Mouse (Mus musculus) hindbrain, postnatal 0 days (tissue): ENCODE results near the gene Aph1a. TPM values are rescaled to one million over a fixed set of nuclear protein-coding genes. Genes with fewer than 3 reads are reported as not detected.
A peak's percentile ranks its signal among the peaks of the same experiment; 100 is the strongest.

Experiments
- ATAC-seq: fragments of 200-750 bp; cut with Nextera tagmentation; 2 replicates; pipeline ENCODE4 v1.8.0; 2017; ENCODE audit warnings: mild to moderate bottlenecking, moderate TSS enrichment, moderate library complexity
- DNase-seq: peaks from one replicate; pipeline ENCODE4 v3.0.0-alpha.2; 2015; ENCODE audit warnings: low spot score
- H3K27ac ChIP-seq: fragments of 300-500 bp; sonication (generic); 2 replicates; pipeline ENCODE4 v1.5.1; 2014; ENCODE audit warnings: mild to moderate bottlenecking
- H3K27me3 ChIP-seq: fragments of 300-500 bp; sonication (generic); 2 replicates; pipeline ENCODE4 v1.6.1; 2014; ENCODE audit warnings: low read length, mixed read lengths; ENCODE audit not compliant: insufficient read depth
- H3K36me3 ChIP-seq: fragments of 300-500 bp; sonication (generic); 2 replicates; pipeline ENCODE4 v1.6.1; 2014; ENCODE audit warnings: low read length, mixed read lengths; ENCODE audit not compliant: insufficient read depth
- H3K4me1 ChIP-seq: fragments of 300-500 bp; sonication (generic); 2 replicates; pipeline ENCODE4 v1.6.1; 2014; ENCODE audit warnings: antibody characterized with exemption, low read length, mixed read lengths; ENCODE audit not compliant: insufficient read depth
- H3K4me2 ChIP-seq: fragments of 300-500 bp; sonication (generic); 2 replicates; pipeline ENCODE4 v1.6.1; 2014; ENCODE audit warnings: low read depth, mild to moderate bottlenecking, low read length, moderate library complexity, mixed read lengths
- H3K4me3 ChIP-seq: fragments of 300-500 bp; sonication (generic); 2 replicates; pipeline ENCODE4 v1.5.1; 2014; ENCODE audit warnings: low read length
- H3K9ac ChIP-seq: fragments of 300-500 bp; sonication (generic); replicated peaks from 2 replicates; pipeline ENCODE4 v1.6.1; 2014; ENCODE audit warnings: mild to moderate bottlenecking, low read length, moderate library complexity, mixed read lengths
- H3K9me3 ChIP-seq: fragments of 300-500 bp; sonication (generic); 2 replicates; pipeline ENCODE4 v1.6.1; 2016; ENCODE audit warnings: low read length, mixed read lengths
- CTCF ChIP-seq: IDR thresholded peaks from 2 replicates; pipeline ENCODE4 v1.5.1; 2016; ENCODE audit warnings: antibody characterized with exemption, control low read depth, low read depth
- WGBS: fragments of 180-500 bp; shearing (Covaris S2); extraction: QIAGEN DNeasy Blood & Tissue Kit; methylation state at CpG from one replicate; pipeline ENCODE4 v1.1.7; 2014; 5-methylcytosine and 5-hydroxymethylcytosine counted together
- polyA plus RNA-seq: library from polyadenylated mRNA; unstranded; fragments of >200 nt; fragmentation: Nextera tagmentation; extraction: Ambion mirVana; gene quantifications from 2 replicates; pipeline ENCODE4 v1.2.1, GENCODE M21; 2015
- total RNA-seq: library from RNA; depleted of rRNA; stranded (reverse); fragments of >200 nt; gene quantifications from 2 replicates; pipeline ENCODE4 v1.2.3, GENCODE M21; 2014

The Aph1a gene
- total and polyA plus RNA-seq, 2 experiments from 2014 or later, result 41.1 to 99.4 TPM

- Histone ChIP-seq H3K4me3 (no peak overlapping the region), H3K9me3 (no peaks in the 10 kb centered on the region), H3K4me1 (no peaks in the 10 kb centered on the region), H3K4me2 (no peak overlapping the region), H3K9ac (no peak overlapping the region), H3K27me3 (no peaks in the 10 kb centered on the region), H3K27ac (no peak overlapping the region), H3K36me3 (peaks cover 11% of the 10 kb centered on the region; the same call in 1 of the 2 replicates)
- WGBS, result 81% methylated on average over 3 of the region's 3 CpGs
- TF ChIP-seq CTCF, result peak; percentile 34; the same call in 1 of the 2 replicates
- DNase-seq, result no peak
- no peak for ATAC-seq
Measured at GRCm38 (mm10) chr3:95860323-95860722, 33.4 kb upstream of the Aph1a start.

GRCm38 (mm10) chr3:95861216-95861615 is 32.6 kb upstream of the Aph1a start:
- DNase-seq, result no peak
- TF ChIP-seq CTCF, result peak; percentile 44
- Histone ChIP-seq H3K4me1 (no peaks in the 10 kb centered on the region), H3K27me3 (no peaks in the 10 kb centered on the region), H3K4me3 (no peak overlapping the region), H3K9ac (no peak overlapping the region), H3K4me2 (no peak overlapping the region), H3K9me3 (no peaks in the 10 kb centered on the region), H3K36me3 (peaks cover 16% of the 10 kb centered on the region; the same call in 1 of the 2 replicates), H3K27ac (no peak overlapping the region)
- ATAC-seq, result no peak
- 72% methylated on average over 10 of the region's 10 CpGs for WGBS

- Histone ChIP-seq H3K27ac (no peak overlapping the region), H3K4me1 (no peaks in the 10 kb centered on the region), H3K27me3 (no peaks in the 10 kb centered on the region), H3K4me2 (no peak overlapping the region), H3K9ac (no peak overlapping the region), H3K4me3 (no peak overlapping the region), H3K36me3 (peaks cover 16% of the 10 kb centered on the region; the same call in 1 of the 2 replicates), H3K9me3 (no peaks in the 10 kb centered on the region)
- ATAC-seq, result peak; percentile 74
- TF ChIP-seq CTCF, result peak; percentile 81
- DNase-seq, result peak; percentile 88
- 37% methylated on average over 2 of the region's 2 CpGs for whole genome bisulfite sequencing
Measured at GRCm38 (mm10) chr3:95861796-95862195, 32.0 kb upstream of the Aph1a start.

- TF ChIP-seq CTCF, result no peak
- no peaks in the 10 kb centered on the region for H3K4me1 ChIP-seq
- no peaks in the 10 kb centered on the region for H3K9me3 ChIP-seq
- no peak overlapping the region for H3K4me3 ChIP-seq
- H3K27me3 ChIP-seq, result no peaks in the 10 kb centered on the region
- no peak overlapping the region for H3K27ac ChIP-seq
- no peak overlapping the region for H3K9ac ChIP-seq
- DNase-seq (no peak), ATAC-seq (no peak)
- 79% methylated on average over 7 of the region's 7 CpGs for WGBS
- H3K36me3 ChIP-seq, result peaks cover 16% of the 10 kb centered on the region
- no peak overlapping the region for H3K4me2 ChIP-seq
Measured at GRCm38 (mm10) chr3:95863578-95863977, 30.2 kb upstream of the Aph1a start.

GRCm38 (mm10) chr3:95865050-95865449 is 28.7 kb upstream of the Aph1a start:
- TF ChIP-seq CTCF, result no peak
- H3K4me3 ChIP-seq, result no peak overlapping the region
- no peak overlapping the region for H3K4me2 ChIP-seq
- no peaks in the 10 kb centered on the region for H3K4me1 ChIP-seq
- no peaks in the 10 kb centered on the region for H3K9me3 ChIP-seq
- peaks cover 16% of the 10 kb centered on the region for H3K36me3 ChIP-seq
- ATAC-seq (no peak), DNase-seq (no peak)
- WGBS, result 75% methylated on average over 5 of the region's 5 CpGs
- H3K27ac ChIP-seq, result no peak overlapping the region
- no peaks in the 10 kb centered on the region for H3K27me3 ChIP-seq
- no peak overlapping the region for H3K9ac ChIP-seq

GRCm38 (mm10) chr3:95865571-95865970 is 28.2 kb upstream of the Aph1a start:
- H3K4me1 ChIP-seq, result no peaks in the 10 kb centered on the region
- ATAC-seq (no peak), DNase-seq (no peak)
- no peaks in the 10 kb centered on the region for H3K9me3 ChIP-seq
- H3K4me2 ChIP-seq, result no peak overlapping the region
- no peaks in the 10 kb centered on the region for H3K27me3 ChIP-seq
- no peak overlapping the region for H3K27ac ChIP-seq
- peaks cover 16% of the 10 kb centered on the region for H3K36me3 ChIP-seq
- no peak overlapping the region for H3K9ac ChIP-seq
- TF ChIP-seq CTCF, result no peak
- H3K4me3 ChIP-seq, result no peak overlapping the region
- WGBS, result 93% methylated on average over 20 of the region's 20 CpGs

- H3K9ac ChIP-seq, result no peak overlapping the region
- H3K9me3 ChIP-seq, result no peaks in the 10 kb centered on the region
- DNase-seq (no peak), ATAC-seq (no peak)
- 92% methylated on average over 5 of the region's 5 CpGs for WGBS
- no peaks in the 10 kb centered on the region for H3K27me3 ChIP-seq
- no peak overlapping the region for H3K27ac ChIP-seq
- no peaks in the 10 kb centered on the region for H3K4me1 ChIP-seq
- no peak overlapping the region for H3K4me3 ChIP-seq
- no peak overlapping the region for H3K4me2 ChIP-seq
- H3K36me3 ChIP-seq, result peaks cover 16% of the 10 kb centered on the region
- no peak for TF ChIP-seq CTCF
Measured at GRCm38 (mm10) chr3:95866071-95866470, 27.7 kb upstream of the Aph1a start.
